Mouse (Mus musculus): ENCODE measurements around the gene St6galnac3. TPM values are rescaled to one million over a fixed set of nuclear protein-coding genes. Genes with fewer than 3 reads are reported as not detected.

The St6galnac3 gene
- total and polyA plus RNA-seq, 3 experiments: 0.08 to 1.1 (median 0.38) TPM

- no peak overlapping the region for H3K4me2 ChIP-seq (ENCODE audit: insufficient read depth, low read depth, poor library complexity, severe bottlenecking)
- H3K4me3 ChIP-seq (replicated peaks in 1 of 3; ENCODE audit: low read depth in 2 of 3, low read length in 2 of 3, poor library complexity in 1 of 3): no peak overlapping the region
- in situ Hi-C loops (cut with MboI; ENCODE audit: low pct_ligation_motif_present, low pct_unique_long_range_greater_than_20kb, low sequenced_read_pairs): no loop called here
- DNase-seq (ENCODE audit: extremely low read depth): no peak
- no peaks in the 10 kb centered on the region for H3K27me3 ChIP-seq (replicated peaks)
- H3K9ac ChIP-seq (ENCODE audit: insufficient read depth, low read depth): no peak overlapping the region
- H3K27ac ChIP-seq (ENCODE audit: insufficient read depth, low read depth): no peak overlapping the region
- H3K9me3 ChIP-seq (replicated peaks; ENCODE audit: low read length): peaks cover 59% of the 10 kb centered on the region
- dilution Hi-C loops (cut with MboI; ENCODE audit: extremely low pct_ligation_motif_present, extremely low pct_unique_long_range_greater_than_20kb, low sequenced_read_pairs): no loop called here
- TF ChIP-seq POLR2A (IDR thresholded peaks at IDR 0.05; ENCODE audit: low read depth, low read length) (peak; percentile 42), POLR2AphosphoS2 (IDR thresholded peaks at IDR 0.05; ENCODE audit: low read depth, low read length) (peak; percentile 25; the same call in 1 of the 2 replicates), MXI1 (IDR thresholded peaks at IDR 0.05; ENCODE audit: low read depth, low read length) (no peak)
- peaks cover 19% of the 10 kb centered on the region for H3K79me2 ChIP-seq (replicated peaks; ENCODE audit: control insufficient read depth, extremely low read depth, insufficient read depth, poor library complexity, severe bottlenecking)
- peaks cover 8 to 29% of the 10 kb centered on the region in 2 experiments; a peak in 3 of 4 replicates for H3K4me1 ChIP-seq (ENCODE audit: control insufficient read depth in 1 of 2, insufficient read depth in 2 of 2)
- H3K36me3 ChIP-seq (replicated peaks in 1 of 2; ENCODE audit: control insufficient read depth in 1 of 2, insufficient read depth in 1 of 2, low read length in 1 of 2): peaks cover 24 to 43% of the 10 kb centered on the region in 2 experiments
These were observed 267.8 kb downstream of the St6galnac3 start for GRCm38 (mm10) chr3:153457203-153457602.

- in situ Hi-C loops (cut with MboI; ENCODE audit: low pct_ligation_motif_present, low pct_unique_long_range_greater_than_20kb, low sequenced_read_pairs): no loop called here
- Histone ChIP-seq H3K9me3 (replicated peaks; ENCODE audit: low read length) (peaks cover 59% of the 10 kb centered on the region), H3K27ac (ENCODE audit: insufficient read depth, low read depth) (no peak overlapping the region), H3K4me3 (replicated peaks in 1 of 3; ENCODE audit: low read depth in 2 of 3, low read length in 2 of 3, poor library complexity in 1 of 3) (no peak overlapping the region), H3K36me3 (replicated peaks in 1 of 2; ENCODE audit: control insufficient read depth in 1 of 2, insufficient read depth in 1 of 2, low read length in 1 of 2) (peaks cover 24 to 43% of the 10 kb centered on the region in 2 experiments), H3K4me2 (ENCODE audit: insufficient read depth, low read depth, poor library complexity, severe bottlenecking) (no peak overlapping the region), H3K79me2 (replicated peaks; ENCODE audit: control insufficient read depth, extremely low read depth, insufficient read depth, poor library complexity, severe bottlenecking) (peaks cover 19% of the 10 kb centered on the region), H3K4me1 (ENCODE audit: control insufficient read depth in 1 of 2, insufficient read depth in 2 of 2) (peaks cover 10 to 38% of the 10 kb centered on the region in 2 experiments), H3K27me3 (replicated peaks) (no peaks in the 10 kb centered on the region), H3K9ac (ENCODE audit: insufficient read depth, low read depth) (no peak overlapping the region)
- no peak for TF ChIP-seq RAD21 (IDR thresholded peaks at IDR 0.05; ENCODE audit: low read depth, low read length)
- no peak for TF ChIP-seq CHD1 (IDR thresholded peaks at IDR 0.05; ENCODE audit: low read depth, low read length)
- no peak for TF ChIP-seq IRF4 (IDR thresholded peaks at IDR 0.05; ENCODE audit: low read depth, low read length)
- TF ChIP-seq GABPA (IDR thresholded peaks at IDR 0.05; ENCODE audit: insufficient replicate concordance, low read depth, low read length): no peak
- TF ChIP-seq MAZ (IDR thresholded peaks at IDR 0.05; ENCODE audit: low read depth, low read length): no peak
- TF ChIP-seq ETS1 (conservative IDR thresholded peaks at IDR 0.05; ENCODE audit: low read depth, low read length): no peak
- TF ChIP-seq POLR2A (IDR thresholded peaks at IDR 0.05; ENCODE audit: low read depth, low read length): no peak
- TF ChIP-seq EP300 (IDR thresholded peaks at IDR 0.05; ENCODE audit: low read length): no peak
- no peak for TF ChIP-seq ZMIZ1 (IDR thresholded peaks at IDR 0.05; ENCODE audit: low read depth, low read length)
- TF ChIP-seq MAX (IDR thresholded peaks at IDR 0.05; ENCODE audit: low read length): no peak
- no peak for TF ChIP-seq RCOR1 (conservative IDR thresholded peaks at IDR 0.05; ENCODE audit: low read depth, low read length)
- no peak for TF ChIP-seq E2F4 (IDR thresholded peaks at IDR 0.05; ENCODE audit: insufficient replicate concordance, low read depth, low read length)
- no peak for TF ChIP-seq HCFC1 (IDR thresholded peaks at IDR 0.05; ENCODE audit: low read depth, low read length)
- no peak for TF ChIP-seq MEF2A (IDR thresholded peaks at IDR 0.05; ENCODE audit: borderline replicate concordance, low read depth, low read length)
- no peak for TF ChIP-seq POLR2AphosphoS2 (IDR thresholded peaks at IDR 0.05; ENCODE audit: low read depth, low read length)
- no peak for TF ChIP-seq BHLHE40 (IDR thresholded peaks at IDR 0.05; ENCODE audit: low read depth, low read length)
- dilution Hi-C loops (cut with MboI; ENCODE audit: extremely low pct_ligation_motif_present, extremely low pct_unique_long_range_greater_than_20kb, low sequenced_read_pairs): no loop called here
- no peak for DNase-seq (ENCODE audit: extremely low read depth)
These were observed 268.7 kb downstream of the St6galnac3 start for GRCm38 (mm10) chr3:153456227-153456626.

All from CH12.LX (cell line).